Mouse (Mus musculus) bone marrow macrophage, adult 2 months (primary cell): ENCODE data around the gene Fcrla.

Source experiments
- CTCF ChIP-seq: IDR thresholded peaks from 2 replicates; pipeline ENCODE4 v1.5.1; 2012; ENCODE audit warnings: low read depth, mild to moderate bottlenecking, low read length, moderate library complexity
- POLR2A ChIP-seq: IDR thresholded peaks from 2 replicates; pipeline ENCODE4 v1.6.1; 2012; ENCODE audit warnings: mild to moderate bottlenecking, low read depth, low read length, borderline replicate concordance

- TF ChIP-seq POLR2A (no peak), CTCF (no peak)
Observed at GRCm38 (mm10) chr1:170898413-170899075, 28.8 kb downstream of the Fcrla start.
